Mouse (Mus musculus) hindbrain, postnatal 0 days (tissue): Measurements from ENCODE around the gene Prame. TPM values are rescaled to one million over a fixed set of nuclear protein-coding genes. Genes with fewer than 3 reads are reported as not detected.
A peak's percentile ranks its signal among the peaks of the same experiment; 100 is the strongest.
"Not testable (repeated sequence)": the region's sequence is repeated elsewhere in the genome, so short reads cannot be mapped to it uniquely, and the experiment has no call there.

Source experiments
- ATAC-seq: fragments of 200-750 bp; cut with Nextera tagmentation; 2 replicates; pipeline ENCODE4 v1.8.0; 2017; ENCODE audit warnings: mild to moderate bottlenecking, moderate TSS enrichment, moderate library complexity
- DNase-seq: peaks from one replicate; pipeline ENCODE4 v3.0.0-alpha.2; 2015; ENCODE audit warnings: low spot score
- H3K27ac ChIP-seq: fragments of 300-500 bp; sonication (generic); 2 replicates; pipeline ENCODE4 v1.5.1; 2014; ENCODE audit warnings: mild to moderate bottlenecking
- H3K27me3 ChIP-seq: fragments of 300-500 bp; sonication (generic); 2 replicates; pipeline ENCODE4 v1.6.1; 2014; ENCODE audit warnings: low read length, mixed read lengths; ENCODE audit not compliant: insufficient read depth
- H3K36me3 ChIP-seq: fragments of 300-500 bp; sonication (generic); 2 replicates; pipeline ENCODE4 v1.6.1; 2014; ENCODE audit warnings: low read length, mixed read lengths; ENCODE audit not compliant: insufficient read depth
- H3K4me1 ChIP-seq: fragments of 300-500 bp; sonication (generic); 2 replicates; pipeline ENCODE4 v1.6.1; 2014; ENCODE audit warnings: antibody characterized with exemption, low read length, mixed read lengths; ENCODE audit not compliant: insufficient read depth
- H3K4me2 ChIP-seq: fragments of 300-500 bp; sonication (generic); 2 replicates; pipeline ENCODE4 v1.6.1; 2014; ENCODE audit warnings: low read depth, mild to moderate bottlenecking, low read length, moderate library complexity, mixed read lengths
- H3K4me3 ChIP-seq: fragments of 300-500 bp; sonication (generic); 2 replicates; pipeline ENCODE4 v1.5.1; 2014; ENCODE audit warnings: low read length
- H3K9ac ChIP-seq: fragments of 300-500 bp; sonication (generic); replicated peaks from 2 replicates; pipeline ENCODE4 v1.6.1; 2014; ENCODE audit warnings: mild to moderate bottlenecking, low read length, moderate library complexity, mixed read lengths
- H3K9me3 ChIP-seq: fragments of 300-500 bp; sonication (generic); 2 replicates; pipeline ENCODE4 v1.6.1; 2016; ENCODE audit warnings: low read length, mixed read lengths
- CTCF ChIP-seq: IDR thresholded peaks from 2 replicates; pipeline ENCODE4 v1.5.1; 2016; ENCODE audit warnings: antibody characterized with exemption, control low read depth, low read depth
- WGBS: fragments of 180-500 bp; shearing (Covaris S2); extraction: QIAGEN DNeasy Blood & Tissue Kit; methylation state at CpG from one replicate; pipeline ENCODE4 v1.1.7; 2014; 5-methylcytosine and 5-hydroxymethylcytosine counted together
- polyA plus RNA-seq: library from polyadenylated mRNA; unstranded; fragments of >200 nt; fragmentation: Nextera tagmentation; extraction: Ambion mirVana; gene quantifications from 2 replicates; pipeline ENCODE4 v1.2.1, GENCODE M21; 2015
- total RNA-seq: library from RNA; depleted of rRNA; stranded (reverse); fragments of >200 nt; gene quantifications from 2 replicates; pipeline ENCODE4 v1.2.3, GENCODE M21; 2014; rRNA removed

Gene Prame
- not detected in 2 replicates for total RNA-seq
- not detected in 2 replicates for polyA plus RNA-seq

GRCm38 (mm10) chrX:135627605-135628004 is at the start of gene Prame:
Gene Prame, minus strand, starts transcription at chrX:135627705.
- Histone ChIP-seq H3K4me2 (no peak within 1 kb of the TSS), H3K27me3 (no peaks in the 10 kb centered on the region), H3K36me3 (no peaks in the 10 kb centered on the region), H3K4me1 (no peaks in the 10 kb centered on the region), H3K9me3 (no peaks in the 10 kb centered on the region), H3K9ac (no peak within 1 kb of the TSS), H3K4me3 (no peak within 1 kb of the TSS), H3K27ac (no peak within 1 kb of the TSS)
- DNase-seq = no peak
- 90% methylated on average over 11 of the region's 11 CpGs for WGBS
- ATAC-seq = no peak
- TF ChIP-seq CTCF = no peak

- Histone ChIP-seq H3K36me3 (no peaks in the 10 kb centered on the region), H3K27me3 (no peaks in the 10 kb centered on the region), H3K4me3 (no peak overlapping the region), H3K9ac (no peak overlapping the region), H3K4me2 (no peak overlapping the region), H3K4me1 (no peaks in the 10 kb centered on the region), H3K27ac (no peak overlapping the region), H3K9me3 (no peaks in the 10 kb centered on the region)
- peak; percentile 54 for TF ChIP-seq CTCF
- DNase-seq (peak; percentile 64), ATAC-seq (peak; percentile 84)
- 38% methylated on average over 9 of the region's 9 CpGs for WGBS
Observed at GRCm38 (mm10) chrX:135652173-135652772, 24.8 kb upstream of the Prame start.

GRCm38 (mm10) chrX:135601298-135602029 is 26.0 kb downstream of the Prame start:
- not testable (repeated sequence) for H3K36me3 ChIP-seq, H3K4me3 ChIP-seq, H3K27ac ChIP-seq, H3K4me1 ChIP-seq, H3K9ac ChIP-seq, H3K27me3 ChIP-seq, H3K4me2 ChIP-seq, H3K9me3 ChIP-seq
- WGBS = 71% methylated on average over 3 of the region's 3 CpGs
- TF ChIP-seq CTCF = peak; percentile 69
- ATAC-seq = peak; percentile 71
- peak; percentile 63 for DNase-seq

GRCm38 (mm10) chrX:135598677-135599076 is 28.8 kb downstream of the Prame start, which contains the start of gene Nxf7:
Gene Nxf7, minus strand, starts transcription at chrX:135598777.
- TF ChIP-seq CTCF = no peak
- WGBS = 73% methylated on average over 2 of the region's 2 CpGs
- Histone ChIP-seq H3K4me2 (no peak within 1 kb of the TSS), H3K27ac (no peak within 1 kb of the TSS), H3K36me3 (no peaks in the 10 kb centered on the region), H3K4me3 (no peak within 1 kb of the TSS), H3K27me3 (no peaks in the 10 kb centered on the region), H3K9ac (no peak within 1 kb of the TSS), H3K4me1 (no peaks in the 10 kb centered on the region), H3K9me3 (no peaks in the 10 kb centered on the region)
- ATAC-seq (no peak), DNase-seq (no peak)

- WGBS = 88% methylated on average over 13 of the region's 13 CpGs
- no peak for TF ChIP-seq CTCF
- no peak for DNase-seq
- Histone ChIP-seq H3K9me3 (no peaks in the 10 kb centered on the region), H3K27me3 (no peaks in the 10 kb centered on the region), H3K4me3 (no peak overlapping the region), H3K27ac (no peak overlapping the region), H3K4me2 (no peak overlapping the region), H3K9ac (no peak overlapping the region), H3K4me1 (no peaks in the 10 kb centered on the region), H3K36me3 (no peaks in the 10 kb centered on the region)
- ATAC-seq = no peak
Observed at GRCm38 (mm10) chrX:135598096-135598495, 29.4 kb downstream of the Prame start.

- no peak for DNase-seq
- Histone ChIP-seq H3K9ac (no peak overlapping the region), H3K9me3 (no peaks in the 10 kb centered on the region), H3K36me3 (no peaks in the 10 kb centered on the region), H3K4me1 (no peaks in the 10 kb centered on the region), H3K4me3 (no peak overlapping the region), H3K4me2 (no peak overlapping the region), H3K27ac (no peak overlapping the region), H3K27me3 (0 out of 2 replicates have a peak, but pooled peaks cover 3% of the 10 kb centered on the region)
- no peak for ATAC-seq
- TF ChIP-seq CTCF = no peak
- WGBS = 83% methylated on average over 1 of the region's 1 CpGs
Observed at GRCm38 (mm10) chrX:135576412-135576811, 51.1 kb downstream of the Prame start.

- not testable (repeated sequence) for H3K9ac ChIP-seq, DNase-seq, H3K27ac ChIP-seq, H3K9me3 ChIP-seq, ATAC-seq, H3K27me3 ChIP-seq, H3K36me3 ChIP-seq, H3K4me2 ChIP-seq, H3K4me3 ChIP-seq, H3K4me1 ChIP-seq
- WGBS = 81% methylated on average over 9 of the region's 9 CpGs
Observed at GRCm38 (mm10) chrX:135574958-135575628, 52.4 kb downstream of the Prame start.

- not testable (repeated sequence) for H3K4me3 ChIP-seq, H3K9me3 ChIP-seq, H3K27ac ChIP-seq, ATAC-seq, DNase-seq, H3K27me3 ChIP-seq, H3K9ac ChIP-seq, H3K4me2 ChIP-seq, H3K4me1 ChIP-seq, H3K36me3 ChIP-seq
- WGBS = 29% methylated on average over 8 of the region's 8 CpGs
Observed at GRCm38 (mm10) chrX:135574261-135574957, 53.1 kb downstream of the Prame start.
